Mouse (Mus musculus) limb, embryonic 15.5 days (tissue): Measurements from ENCODE around the gene Tns1. TPM values are rescaled to one million over a fixed set of nuclear protein-coding genes. Genes with fewer than 3 reads are reported as not detected.
A peak's percentile ranks its signal among the peaks of the same experiment; 100 is the strongest.

Source experiments
- ATAC-seq: fragments of 200-750 bp; cut with Nextera tagmentation; 2 replicates; pipeline ENCODE4 v1.8.0; 2017; ENCODE audit warnings: low read depth, moderate TSS enrichment; ENCODE audit not compliant: insufficient number of reproducible peaks, low FRiP score, low TSS enrichment
- H3K27ac ChIP-seq: fragments of 300-500 bp; sonication (generic); 2 replicates; pipeline ENCODE4 v1.5.1; 2015; ENCODE audit warnings: moderate library complexity, mild to moderate bottlenecking, inconsistent platforms
- H3K27me3 ChIP-seq: fragments of 300-500 bp; sonication (generic); 2 replicates; pipeline ENCODE4 v1.6.1; 2015; ENCODE audit warnings: inconsistent platforms
- H3K36me3 ChIP-seq: fragments of 300-500 bp; sonication (generic); 2 replicates; pipeline ENCODE4 v1.6.1; 2015; ENCODE audit warnings: inconsistent platforms
- H3K4me1 ChIP-seq: fragments of 300-500 bp; sonication (generic); 2 replicates; pipeline ENCODE4 v1.6.1; 2015; ENCODE audit warnings: inconsistent platforms
- H3K4me2 ChIP-seq: fragments of 300-500 bp; sonication (generic); 2 replicates; pipeline ENCODE4 v1.6.1; 2015; ENCODE audit warnings: mild to moderate bottlenecking, inconsistent platforms
- H3K4me3 ChIP-seq: fragments of 300-500 bp; sonication (generic); 2 replicates; pipeline ENCODE4 v1.5.1; 2015; ENCODE audit warnings: mild to moderate bottlenecking, inconsistent platforms
- H3K9ac ChIP-seq: fragments of 300-500 bp; sonication (generic); 2 replicates; pipeline ENCODE4 v1.6.1; 2015; ENCODE audit warnings: inconsistent platforms
- H3K9me3 ChIP-seq: fragments of 300-500 bp; sonication (generic); 2 replicates; pipeline ENCODE4 v1.6.1; 2016; ENCODE audit warnings: inconsistent platforms
- WGBS: fragments of 180-500 bp; shearing (Covaris S2); methylation state at CpG from one replicate; pipeline ENCODE4 v1.1.7; 2015; 5-methylcytosine and 5-hydroxymethylcytosine counted together
- polyA plus RNA-seq: library from polyadenylated mRNA; unstranded; fragments of >200 nt; fragmentation: Nextera tagmentation; extraction: Ambion mirVana; gene quantifications from 2 replicates; pipeline ENCODE4 v1.2.1, GENCODE M21; 2015

Tns1 gene
- polyA plus RNA-seq, 1 experiment from 2014 or later, result 59.9 TPM

- Histone ChIP-seq H3K4me3 (no peak overlapping the region), H3K4me1 (peaks cover 56% of the 10 kb centered on the region), H3K4me2 (no peak overlapping the region), H3K36me3 (peaks cover 23% of the 10 kb centered on the region; the same call in 1 of the 2 replicates), H3K27me3 (no peaks in the 10 kb centered on the region), H3K9ac (no peak overlapping the region), H3K27ac (0 out of 2 replicates have a peak overlapping the region, but pooled peaks have one; percentile 43), H3K9me3 (no peaks in the 10 kb centered on the region)
- ATAC-seq, result no peak
- 12% methylated on average over 5 of the region's 5 CpGs for WGBS
Measured at GRCm38 (mm10) chr1:73970161-73970730, 154.0 kb downstream of the Tns1 start.

GRCm38 (mm10) chr1:73968712-73969511 is 155.3 kb downstream of the Tns1 start:
- Histone ChIP-seq H3K4me1 (peaks cover 57% of the 10 kb centered on the region), H3K4me2 (no peak overlapping the region), H3K9me3 (no peaks in the 10 kb centered on the region), H3K9ac (no peak overlapping the region), H3K36me3 (peaks cover 15% of the 10 kb centered on the region; the same call in 1 of the 2 replicates), H3K27me3 (no peaks in the 10 kb centered on the region), H3K4me3 (no peak overlapping the region), H3K27ac (peak overlapping the region; percentile 47; the same call in 1 of the 2 replicates)
- no peak for ATAC-seq
- WGBS, result 19% methylated on average over 13 of the region's 13 CpGs

- H3K36me3 ChIP-seq, result peaks cover 5% of the 10 kb centered on the region; the same call in 1 of the 2 replicates
- H3K9ac ChIP-seq, result no peak overlapping the region
- no peak overlapping the region for H3K4me2 ChIP-seq
- WGBS, result 53% methylated on average over 12 of the region's 12 CpGs
- peak overlapping the region; percentile 47; the same call in 1 of the 2 replicates for H3K27ac ChIP-seq
- H3K27me3 ChIP-seq, result no peaks in the 10 kb centered on the region
- H3K4me1 ChIP-seq, result peaks cover 71% of the 10 kb centered on the region
- H3K9me3 ChIP-seq, result no peaks in the 10 kb centered on the region
- no peak overlapping the region for H3K4me3 ChIP-seq
- ATAC-seq, result no peak; the same call in 1 of the 2 replicates
Measured at GRCm38 (mm10) chr1:73966411-73967238, 157.6 kb downstream of the Tns1 start.

GRCm38 (mm10) chr1:73964151-73964743 is 160.0 kb downstream of the Tns1 start:
- ATAC-seq, result no peak
- WGBS, result 75% methylated on average over 5 of the region's 5 CpGs
- Histone ChIP-seq H3K9ac (no peak overlapping the region), H3K4me1 (peaks cover 75% of the 10 kb centered on the region), H3K9me3 (no peaks in the 10 kb centered on the region), H3K4me3 (no peak overlapping the region), H3K4me2 (no peak overlapping the region), H3K27ac (peak overlapping the region; percentile 96), H3K36me3 (no peaks in the 10 kb centered on the region), H3K27me3 (no peaks in the 10 kb centered on the region)

GRCm38 (mm10) chr1:73963626-73964025 is 160.6 kb downstream of the Tns1 start:
- 16% methylated on average over 8 of the region's 8 CpGs for WGBS
- Histone ChIP-seq H3K27me3 (no peaks in the 10 kb centered on the region), H3K9me3 (no peaks in the 10 kb centered on the region), H3K4me1 (peaks cover 75% of the 10 kb centered on the region), H3K27ac (peak overlapping the region; percentile 96), H3K9ac (no peak overlapping the region), H3K4me3 (0 out of 2 replicates have a peak overlapping the region, but pooled peaks have one; percentile 10), H3K4me2 (peak overlapping the region; percentile 45), H3K36me3 (no peaks in the 10 kb centered on the region)
- ATAC-seq, result no peak; the same call in 1 of the 2 replicates

GRCm38 (mm10) chr1:73962668-73963371 is 161.4 kb downstream of the Tns1 start:
- Histone ChIP-seq H3K4me2 (peak overlapping the region; percentile 45), H3K9ac (peak overlapping the region; percentile 45), H3K27ac (peak overlapping the region; percentile 96), H3K27me3 (no peaks in the 10 kb centered on the region), H3K4me3 (peak overlapping the region; percentile 28), H3K36me3 (no peaks in the 10 kb centered on the region), H3K4me1 (peaks cover 80% of the 10 kb centered on the region), H3K9me3 (no peaks in the 10 kb centered on the region)
- 14% methylated on average over 12 of the region's 12 CpGs for WGBS
- peak; percentile 85 for ATAC-seq

GRCm38 (mm10) chr1:73962049-73962448 is 162.2 kb downstream of the Tns1 start:
- no peak for ATAC-seq
- peak overlapping the region; percentile 28 for H3K4me3 ChIP-seq
- H3K36me3 ChIP-seq, result no peaks in the 10 kb centered on the region
- H3K9ac ChIP-seq, result peak overlapping the region; percentile 45; the same call in 1 of the 2 replicates
- H3K27ac ChIP-seq, result peak overlapping the region; percentile 96
- H3K27me3 ChIP-seq, result no peaks in the 10 kb centered on the region
- peaks cover 82% of the 10 kb centered on the region for H3K4me1 ChIP-seq
- peak overlapping the region; percentile 45 for H3K4me2 ChIP-seq
- H3K9me3 ChIP-seq, result no peaks in the 10 kb centered on the region
- 88% methylated on average over 5 of the region's 5 CpGs for WGBS

- 92% methylated on average over 10 of the region's 10 CpGs for WGBS
- no peak overlapping the region for H3K4me3 ChIP-seq
- no peak overlapping the region for H3K9ac ChIP-seq
- H3K4me1 ChIP-seq, result peaks cover 89% of the 10 kb centered on the region
- no peaks in the 10 kb centered on the region for H3K36me3 ChIP-seq
- H3K27ac ChIP-seq, result peak overlapping the region; percentile 7; the same call in 1 of the 2 replicates
- no peaks in the 10 kb centered on the region for H3K9me3 ChIP-seq
- ATAC-seq, result no peak
- H3K27me3 ChIP-seq, result no peaks in the 10 kb centered on the region
- H3K4me2 ChIP-seq, result no peak overlapping the region
Measured at GRCm38 (mm10) chr1:73959758-73960157, 164.5 kb downstream of the Tns1 start.

- Histone ChIP-seq H3K4me3 (no peak overlapping the region), H3K36me3 (no peaks in the 10 kb centered on the region), H3K4me2 (no peak overlapping the region), H3K4me1 (peaks cover 89% of the 10 kb centered on the region), H3K9me3 (no peaks in the 10 kb centered on the region), H3K9ac (no peak overlapping the region), H3K27me3 (no peaks in the 10 kb centered on the region), H3K27ac (peak overlapping the region; percentile 7; the same call in 1 of the 2 replicates)
- ATAC-seq, result no peak
- 78% methylated on average over 6 of the region's 6 CpGs for WGBS
Measured at GRCm38 (mm10) chr1:73959344-73959743, 164.9 kb downstream of the Tns1 start.

- Histone ChIP-seq H3K4me3 (no peak overlapping the region), H3K36me3 (peaks cover 7% of the 10 kb centered on the region), H3K27ac (peak overlapping the region; percentile 64), H3K9me3 (no peaks in the 10 kb centered on the region), H3K27me3 (no peaks in the 10 kb centered on the region), H3K4me1 (peaks cover 87% of the 10 kb centered on the region), H3K9ac (no peak overlapping the region), H3K4me2 (no peak overlapping the region)
- no peak for ATAC-seq
- WGBS, result 31% methylated on average over 9 of the region's 9 CpGs
Measured at GRCm38 (mm10) chr1:73958210-73958983, 165.9 kb downstream of the Tns1 start.
